Mouse (Mus musculus) hindbrain, embryonic 16.5 days (tissue): ENCODE data around the gene Gm4214. TPM values are rescaled to one million over a fixed set of nuclear protein-coding genes. Genes with fewer than 3 reads are reported as not detected.
"Not testable (repeated sequence)": the region's sequence is repeated elsewhere in the genome, so short reads cannot be mapped to it uniquely, and the experiment has no call there.

Experiments
- ATAC-seq: fragments of 200-750 bp; cut with Nextera tagmentation; 2 replicates; pipeline ENCODE4 v1.8.0; 2017; ENCODE audit warnings: moderate TSS enrichment, moderate library complexity
- H3K27ac ChIP-seq: fragments of 300-500 bp; sonication (generic); 2 replicates; pipeline ENCODE4 v1.5.1; 2014; ENCODE audit warnings: low read depth, mild to moderate bottlenecking, control low read depth, low read length, moderate library complexity
- H3K27me3 ChIP-seq: fragments of 300-500 bp; sonication (generic); replicated peaks from 2 replicates; pipeline ENCODE4 v1.6.1; 2014; ENCODE audit warnings: low read length; ENCODE audit not compliant: control insufficient read depth, insufficient read depth
- H3K36me3 ChIP-seq: fragments of 300-500 bp; sonication (generic); 2 replicates; pipeline ENCODE4 v1.6.1; 2014; ENCODE audit warnings: mild to moderate bottlenecking, low read length, moderate library complexity, mixed read lengths; ENCODE audit not compliant: control insufficient read depth, insufficient read depth
- H3K4me1 ChIP-seq: fragments of 300-500 bp; sonication (generic); 2 replicates; pipeline ENCODE4 v1.6.1; 2014; ENCODE audit warnings: low read depth, low read length; ENCODE audit not compliant: control insufficient read depth, insufficient read depth
- H3K4me2 ChIP-seq: fragments of 300-500 bp; sonication (generic); 2 replicates; pipeline ENCODE4 v1.6.1; 2014; ENCODE audit warnings: mild to moderate bottlenecking, low read length, control low read depth, moderate library complexity
- H3K4me3 ChIP-seq: fragments of 300-500 bp; sonication (generic); 2 replicates; pipeline ENCODE4 v1.5.1; 2014; ENCODE audit warnings: mild to moderate bottlenecking, low read length, control low read depth, moderate library complexity
- H3K9ac ChIP-seq: fragments of 300-500 bp; sonication (generic); 2 replicates; pipeline ENCODE4 v1.6.1; 2014; ENCODE audit warnings: low read depth, mild to moderate bottlenecking, control low read depth, low read length, moderate library complexity
- H3K9me3 ChIP-seq: fragments of 300-500 bp; sonication (generic); 2 replicates; pipeline ENCODE4 v1.6.1; 2014; ENCODE audit warnings: mild to moderate bottlenecking, low read length, moderate library complexity; ENCODE audit not compliant: control insufficient read depth
- WGBS: fragments of 180-500 bp; shearing (Covaris S2); extraction: QIAGEN DNeasy Blood & Tissue Kit; methylation state at CpG from one replicate; pipeline ENCODE4 v1.1.7; 2014; 5-methylcytosine and 5-hydroxymethylcytosine counted together
- polyA plus RNA-seq: library from polyadenylated mRNA; unstranded; fragments of >200 nt; fragmentation: Nextera tagmentation; extraction: Ambion mirVana; gene quantifications from 2 replicates; pipeline ENCODE4 v1.2.1, GENCODE M21; 2015

Gm4214 gene
- polyA plus RNA-seq = not detected in 2 replicates

DNA sequence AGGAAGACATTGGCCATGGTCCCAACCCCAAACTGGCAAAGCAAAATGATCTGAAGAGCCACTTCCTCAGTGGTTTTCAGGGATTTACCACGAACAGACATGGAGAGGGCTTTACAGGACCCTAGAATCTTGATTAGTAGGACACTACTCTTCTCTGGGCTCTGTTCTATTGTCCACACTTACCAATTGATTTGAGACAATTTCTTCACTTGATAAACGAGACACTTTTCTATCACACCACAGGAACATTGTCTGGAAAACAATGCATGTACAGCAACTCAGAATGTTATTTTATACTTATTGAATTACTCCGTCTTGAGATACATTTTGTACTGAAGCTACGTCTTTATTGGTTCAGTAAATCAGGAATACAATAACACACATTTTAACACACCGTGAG lies at the start of gene Gm4214:
Gm4214 (minus strand) TSS at position 101 of the 400 bp plus-strand sequence.
- H3K27me3 ChIP-seq, H3K27ac ChIP-seq, H3K4me2 ChIP-seq, H3K9ac ChIP-seq, H3K9me3 ChIP-seq, H3K4me1 ChIP-seq, ATAC-seq, H3K4me3 ChIP-seq, H3K36me3 ChIP-seq: not testable (repeated sequence)
- no CpG with 5 or more reads among the region's 5 CpGs for WGBS

DNA sequence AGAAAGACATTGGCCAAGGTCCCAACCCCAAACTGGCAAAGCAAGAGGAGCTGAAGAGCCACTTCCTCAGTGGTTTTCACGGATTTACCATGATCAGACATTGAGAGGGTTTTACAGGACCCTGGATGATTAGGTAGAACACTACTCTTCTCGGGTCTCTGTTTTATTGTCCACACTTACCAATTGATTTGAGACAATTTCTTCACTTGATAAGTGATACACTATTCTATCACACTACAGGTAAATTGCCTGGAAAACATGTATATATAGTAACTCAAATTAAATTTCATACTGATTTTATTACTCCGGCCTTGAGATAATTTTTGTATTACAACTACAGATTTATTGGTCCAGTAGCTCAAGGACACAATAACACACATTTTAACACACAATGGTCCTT lies 35.4 kb upstream of the Gm4214 start, which contains the start of gene Gm4216:
Gm4216 (minus strand) TSS at position 101 of the 400 bp plus-strand sequence.
- H3K27me3 ChIP-seq, H3K9ac ChIP-seq, H3K9me3 ChIP-seq, H3K4me1 ChIP-seq, H3K4me2 ChIP-seq, H3K4me3 ChIP-seq, H3K27ac ChIP-seq, ATAC-seq, H3K36me3 ChIP-seq: not testable (repeated sequence)
- no CpG with 5 or more reads among the region's 3 CpGs for WGBS

Other genes with a start within 250 kb of the Gm4214 start
- not detected in 2 replicates for gene Vmn1r157, start 223.0 kb downstream of the Gm4214 start, polyA plus RNA-seq
- gene Vmn1r158, start 193.9 kb downstream of the Gm4214 start, polyA plus RNA-seq = not detected in 2 replicates
- gene Vmn1r159, start 141.1 kb downstream of the Gm4214 start, polyA plus RNA-seq = not detected in 2 replicates
- gene Vmn1r160, start 113.4 kb downstream of the Gm4214 start, polyA plus RNA-seq = not detected in 2 replicates
- gene Gm4216, start 35.2 kb upstream of the Gm4214 start, polyA plus RNA-seq = not detected in 2 replicates
- not detected in 2 replicates for gene Vmn1r163, start 70.9 kb upstream of the Gm4214 start, polyA plus RNA-seq
- not detected in 2 replicates for gene Gm8720, start 82.8 kb upstream of the Gm4214 start, polyA plus RNA-seq
- gene Gm10662, start 159.8 kb upstream of the Gm4214 start, polyA plus RNA-seq = not detected in 2 replicates
- gene Vmn1r165, start 232.7 kb upstream of the Gm4214 start, polyA plus RNA-seq = not detected in 2 replicates